Mouse (Mus musculus) CD4-positive, CD25-positive, alpha-beta regulatory T cell, adult 4 months (primary cell): ENCODE results near the gene Spock2. TPM values are rescaled to one million over a fixed set of nuclear protein-coding genes. Genes with fewer than 3 reads are reported as not detected.

ENCODE experiments used
- ATAC-seq: one replicate; pipeline ENCODE4 v1.8.0; 2017
- polyA plus RNA-seq, 2 experiments: library from polyadenylated mRNA; unstranded; fragments of 100-300 nt; shearing (Covaris generic); gene quantifications; one replicate each; pipeline ENCODE4 v1.2.1; 2017

Spock2 gene
- polyA plus RNA-seq: 1 to 10 TPM; 5.9 to 6.7 TPM

DNA sequence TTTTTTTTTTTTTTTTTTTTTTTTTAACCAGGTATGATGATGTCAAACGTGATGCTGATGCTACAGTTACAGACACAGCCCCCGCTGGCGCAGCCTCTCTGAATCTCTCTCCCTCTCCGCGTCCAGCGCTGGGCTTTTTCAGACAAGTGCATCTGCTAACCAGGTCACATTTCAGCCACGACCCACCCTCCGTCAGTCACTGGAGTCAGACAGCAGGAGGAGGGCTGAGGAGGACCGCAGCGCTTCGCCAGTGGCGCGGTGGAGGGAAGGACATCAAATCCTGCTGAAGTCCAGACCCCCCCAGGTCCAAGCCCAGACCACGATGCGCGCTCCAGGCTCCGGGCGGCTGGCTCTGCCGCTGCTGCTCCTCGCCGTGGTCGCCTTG, at the start of gene Spock2:
Gene Spock2, plus strand, starts transcription at position 74 of the 385 bp plus-strand sequence.
- ATAC-seq: peak; percentile 67

DNA sequence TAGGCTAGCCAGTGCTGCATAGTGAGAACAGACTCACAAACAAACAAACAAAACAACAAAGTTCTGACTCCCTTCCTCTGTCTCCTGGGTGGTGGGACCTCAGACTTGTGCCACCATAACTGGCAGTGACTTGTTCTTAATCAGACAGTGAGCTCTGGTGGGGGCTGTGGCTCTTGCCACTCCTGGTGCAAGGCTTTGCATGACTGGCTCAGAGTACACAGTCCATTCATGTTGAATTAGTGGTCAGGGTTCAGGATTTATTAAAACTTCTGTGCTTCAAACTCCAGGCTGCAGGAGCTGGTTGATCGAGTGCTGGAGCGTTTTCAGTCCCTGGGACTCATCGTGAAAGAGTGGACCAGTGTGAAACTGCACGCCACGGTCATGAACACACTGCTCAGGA, 43.8 kb upstream of the Spock2 start:
- ATAC-seq: no peak

DNA sequence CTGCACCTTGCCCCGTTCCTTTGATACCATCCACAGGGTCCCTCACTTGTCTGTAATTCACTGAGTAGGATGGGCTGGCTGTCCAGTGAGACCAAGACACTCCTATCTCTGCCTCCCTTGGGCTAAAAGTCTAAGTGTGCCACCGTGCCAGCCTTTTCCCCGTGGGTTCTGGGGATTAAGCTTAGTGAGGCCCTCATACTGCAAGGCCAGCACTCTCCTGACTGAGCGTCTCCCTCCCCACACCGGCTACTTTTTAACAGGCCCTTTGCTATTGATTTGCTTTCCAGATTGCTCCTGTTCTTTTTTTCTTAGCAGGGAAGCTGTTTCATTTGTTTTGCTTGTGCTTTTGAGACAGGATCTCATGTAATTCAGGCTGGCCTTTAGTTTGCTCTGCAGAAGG, 43.1 kb upstream of the Spock2 start:
- no peak for ATAC-seq

DNA sequence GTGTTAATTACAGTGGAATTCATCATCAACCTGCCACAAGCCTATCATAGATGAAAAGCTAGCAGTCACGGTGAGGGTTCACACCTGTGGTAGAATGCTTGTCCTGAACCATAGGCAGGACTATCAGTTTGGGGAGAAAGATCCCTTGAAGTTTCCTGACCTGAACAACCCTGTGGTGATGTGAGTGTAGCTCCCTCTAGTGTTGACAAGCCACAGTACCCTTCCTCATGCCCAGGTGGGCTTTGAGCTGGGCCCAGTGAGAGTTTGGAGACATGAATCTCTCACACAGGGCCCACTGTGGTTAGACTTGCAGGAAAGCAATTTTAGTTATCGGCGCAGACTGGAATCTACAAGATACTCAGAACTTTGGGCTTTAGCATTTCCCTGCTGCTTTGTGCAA, 39.5 kb upstream of the Spock2 start:
- ATAC-seq: peak; percentile 86

DNA sequence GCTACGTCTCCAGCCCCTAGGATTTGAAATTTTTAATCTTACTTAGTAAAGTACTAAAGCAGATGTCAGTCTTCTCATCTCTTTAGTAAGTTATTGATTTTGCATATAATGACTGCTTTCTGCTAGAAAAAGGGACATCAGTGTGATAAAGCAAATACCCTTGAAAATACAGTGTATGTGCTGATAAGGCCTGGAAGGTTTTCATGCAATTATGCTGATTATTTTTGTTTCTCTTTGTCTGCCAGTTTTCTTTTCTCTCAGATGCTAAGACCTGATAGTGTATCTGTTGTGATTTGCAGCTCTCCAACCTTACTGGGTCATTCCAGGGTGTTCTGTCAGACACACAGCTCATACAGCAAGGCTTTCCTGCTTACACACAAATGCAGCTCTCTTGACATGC, 30.9 kb upstream of the Spock2 start:
- no peak for ATAC-seq

DNA sequence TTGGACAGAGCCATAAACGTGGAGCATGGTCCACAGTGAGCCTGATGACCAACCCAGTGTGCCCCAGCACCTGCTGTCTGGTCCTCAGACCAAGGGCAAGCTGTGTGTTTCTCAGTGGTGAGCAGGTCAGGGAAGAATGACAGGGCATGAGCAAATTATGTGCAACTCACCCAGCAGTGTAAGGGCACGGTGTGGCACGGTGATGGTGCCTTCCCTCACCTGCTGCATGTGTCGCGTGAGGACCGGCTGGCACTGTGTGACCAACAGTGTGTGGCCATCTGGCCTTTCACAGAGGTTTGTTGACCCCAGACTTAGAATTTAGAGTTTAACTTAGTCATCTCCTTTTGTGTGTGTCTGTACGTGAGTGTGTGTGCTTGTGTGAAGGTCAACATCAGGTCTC, 28.8 kb upstream of the Spock2 start:
- no peak for ATAC-seq

DNA sequence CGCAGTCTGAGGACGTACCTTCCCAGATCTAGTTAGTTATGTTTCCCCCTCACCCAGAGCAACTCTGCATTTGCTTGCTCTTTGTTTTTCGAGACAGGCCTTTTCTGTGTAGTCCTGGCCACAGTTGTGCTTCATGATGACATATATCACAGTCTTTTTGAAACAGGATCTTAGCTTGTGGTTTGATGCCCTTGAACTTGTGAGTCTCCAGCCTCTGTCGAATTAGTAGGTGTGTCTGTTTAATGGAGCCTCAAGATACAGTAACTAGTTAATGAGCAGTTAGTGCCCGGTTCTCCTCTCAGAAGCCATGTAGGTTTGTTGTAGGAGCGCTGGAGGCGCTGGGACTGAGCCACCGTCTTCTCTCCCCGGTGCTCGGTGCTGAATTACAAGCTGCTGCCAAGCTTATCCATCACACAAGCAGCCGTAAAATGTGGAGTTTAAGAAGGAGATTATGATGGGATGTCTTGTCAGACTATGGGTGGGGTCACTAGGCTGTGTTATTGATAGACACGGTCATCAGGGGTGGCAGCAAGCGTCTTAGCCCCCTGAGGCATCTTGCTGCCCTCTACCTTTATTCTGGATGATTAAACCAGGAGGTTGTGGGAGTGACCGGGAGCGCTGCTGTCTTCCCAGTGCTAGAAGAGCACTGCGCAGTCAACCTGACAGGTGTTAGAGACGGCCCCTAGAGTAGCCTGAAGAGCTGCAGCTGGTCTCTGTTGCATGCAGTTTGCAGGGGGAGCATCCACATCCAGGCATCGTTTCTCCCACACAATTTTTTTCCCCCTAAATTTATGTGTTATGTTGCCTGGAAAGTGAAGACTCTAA, 28.1 kb upstream of the Spock2 start:
- no peak for ATAC-seq

DNA sequence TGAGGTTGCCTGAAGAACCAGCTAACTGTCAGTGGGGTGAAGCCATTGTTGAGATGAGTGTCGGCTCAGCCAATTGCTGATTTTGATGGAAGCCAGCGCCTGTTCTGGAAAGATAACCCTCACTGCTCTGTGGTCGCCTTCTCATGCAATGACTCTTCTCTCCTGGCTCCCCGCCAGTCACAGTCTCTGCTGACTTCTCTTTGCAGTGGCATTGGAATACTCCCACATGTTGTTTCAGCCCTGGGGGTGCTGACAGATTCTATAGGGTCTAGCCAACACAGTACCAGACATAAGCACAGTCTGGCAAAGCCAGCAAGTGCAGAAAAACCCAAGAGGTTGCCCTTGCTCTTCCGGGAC, 27.5 kb upstream of the Spock2 start:
- ATAC-seq: no peak

DNA sequence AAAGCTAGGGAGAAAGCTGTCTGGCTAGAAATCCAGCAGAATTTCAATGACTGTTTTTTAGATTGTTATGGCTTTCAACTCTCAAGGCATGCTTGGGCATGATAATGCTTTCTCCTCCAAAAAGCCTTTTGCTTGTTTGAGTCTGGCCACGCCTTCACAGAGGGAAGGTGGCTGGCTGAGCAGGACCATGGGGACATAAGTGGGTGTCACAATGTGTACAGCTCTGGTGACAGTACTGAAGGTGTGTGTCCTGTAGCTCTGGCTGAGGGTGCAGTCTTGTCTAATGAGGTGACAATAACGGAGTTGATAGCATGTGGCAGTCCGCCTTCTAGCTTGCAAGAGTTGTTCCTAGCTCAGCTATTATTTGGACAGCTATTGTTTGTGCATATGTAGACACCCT, 25.8 kb upstream of the Spock2 start:
- no peak for ATAC-seq

DNA sequence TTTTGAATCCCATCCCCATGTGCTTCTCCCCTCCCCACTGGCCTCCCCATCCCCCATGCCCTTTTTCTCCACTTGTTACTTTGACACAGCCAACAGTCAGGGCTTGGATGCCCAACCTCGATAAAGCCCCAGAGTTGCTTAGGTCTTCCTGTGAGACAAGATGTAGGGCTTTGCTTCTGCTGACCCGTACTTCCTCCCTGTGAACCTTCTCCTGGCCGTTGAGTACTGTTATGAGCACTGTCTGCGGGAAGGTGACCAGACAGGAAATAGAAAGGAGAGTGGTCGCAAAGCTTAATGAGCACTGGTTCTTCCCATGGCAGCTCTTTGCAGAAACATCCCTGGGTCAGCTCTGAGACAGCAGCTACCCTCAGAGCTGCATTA, 25.4 kb upstream of the Spock2 start:
- ATAC-seq: peak; percentile 17

DNA sequence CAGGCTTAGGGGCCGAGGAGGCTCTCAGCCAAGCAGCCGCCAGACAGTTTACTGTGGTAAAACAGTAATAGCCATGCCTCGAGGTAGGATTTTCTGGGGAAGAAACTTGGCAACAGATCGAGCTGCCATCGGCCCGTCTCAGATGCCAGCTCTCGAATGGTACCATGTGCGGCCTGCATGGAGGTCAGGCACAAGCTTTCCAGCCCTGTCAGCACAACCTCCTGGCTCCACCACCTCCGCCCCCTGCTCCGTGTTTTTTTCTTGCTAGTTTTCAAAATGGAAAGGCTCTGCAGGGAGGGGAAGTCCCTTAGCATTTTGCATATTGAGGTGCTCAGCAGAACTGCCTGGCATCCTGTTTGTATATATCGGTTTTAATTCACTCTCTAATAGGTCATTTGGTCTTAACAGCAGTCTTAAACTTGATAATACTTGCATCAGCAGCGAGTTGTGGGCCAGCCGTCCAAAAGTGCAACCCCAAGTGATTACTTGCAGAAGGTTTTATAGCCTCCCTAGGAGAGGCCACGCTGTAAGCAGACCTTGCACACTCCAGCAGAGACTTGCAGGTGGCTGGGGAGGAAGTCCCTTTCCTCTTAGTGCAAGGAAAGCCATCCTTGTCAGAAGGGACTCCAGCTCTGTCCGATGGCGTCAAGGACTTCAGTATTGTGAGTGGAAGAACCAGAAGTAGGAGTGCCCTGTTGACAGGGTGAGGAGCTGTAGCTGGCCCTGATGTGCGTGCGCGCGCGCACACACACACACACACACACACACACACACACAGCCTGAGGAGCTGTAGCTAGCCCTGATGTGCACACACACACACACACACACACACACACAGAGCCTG, 24.8 kb upstream of the Spock2 start:
- ATAC-seq: peak; percentile 89

DNA sequence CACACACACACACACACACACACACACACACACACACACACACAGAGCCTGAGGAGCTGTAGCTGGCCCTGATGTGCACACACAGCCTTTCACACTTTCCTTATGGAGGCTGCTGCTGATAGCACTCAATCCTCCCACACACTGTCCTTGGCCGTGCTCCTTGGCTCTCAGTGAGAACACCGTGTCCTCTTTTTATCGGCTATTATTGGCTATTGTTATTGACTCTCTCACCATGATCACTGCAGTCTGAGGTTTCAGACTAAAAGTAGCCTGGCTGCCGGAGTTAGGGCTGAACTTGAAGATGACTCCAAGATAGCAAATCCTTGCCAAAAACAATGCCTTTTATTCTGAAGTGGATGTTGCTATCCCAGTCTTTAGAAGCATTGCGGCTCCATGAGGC, 24.1 kb upstream of the Spock2 start:
- ATAC-seq: peak; percentile 8

DNA sequence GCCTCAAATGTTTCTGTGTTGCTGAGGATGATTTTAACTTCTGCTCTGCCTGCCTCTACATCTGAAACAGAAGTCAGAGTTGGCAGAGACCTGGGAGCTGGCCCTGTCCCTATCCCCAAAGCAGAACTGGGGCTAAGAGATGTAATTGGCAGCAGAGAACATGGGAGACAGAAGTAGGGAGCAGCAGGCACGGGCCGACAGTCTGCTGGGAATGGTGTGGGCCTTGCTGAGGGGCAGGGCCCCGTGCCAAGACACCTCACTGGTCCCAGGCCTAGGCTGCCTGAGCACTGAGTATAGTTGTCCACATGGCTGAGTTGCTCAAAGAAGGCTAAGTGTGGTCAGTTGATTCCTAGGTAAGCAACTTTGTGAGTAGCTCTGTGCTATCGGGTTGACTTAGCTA, 22.0 kb upstream of the Spock2 start:
- no peak for ATAC-seq

DNA sequence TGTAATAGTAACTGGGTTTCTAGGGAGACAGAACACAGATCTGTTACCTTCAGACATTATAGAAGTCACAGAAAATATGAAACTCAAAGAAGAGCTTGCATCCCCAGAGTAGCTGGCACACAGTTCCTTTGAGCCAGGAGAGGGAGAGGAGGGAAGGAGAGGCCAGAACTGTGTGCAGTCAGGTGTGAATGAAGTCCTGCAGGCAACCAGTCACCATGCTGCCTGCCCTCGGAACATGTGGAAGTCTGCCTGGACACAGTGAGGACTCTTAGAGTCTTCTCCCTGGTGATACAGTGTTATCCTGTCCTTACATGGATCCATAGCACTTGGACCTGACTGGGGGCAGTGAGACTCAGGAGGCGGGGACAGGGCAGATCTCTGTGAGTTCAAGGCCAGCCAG, 13.7 kb upstream of the Spock2 start:
- no peak for ATAC-seq

DNA sequence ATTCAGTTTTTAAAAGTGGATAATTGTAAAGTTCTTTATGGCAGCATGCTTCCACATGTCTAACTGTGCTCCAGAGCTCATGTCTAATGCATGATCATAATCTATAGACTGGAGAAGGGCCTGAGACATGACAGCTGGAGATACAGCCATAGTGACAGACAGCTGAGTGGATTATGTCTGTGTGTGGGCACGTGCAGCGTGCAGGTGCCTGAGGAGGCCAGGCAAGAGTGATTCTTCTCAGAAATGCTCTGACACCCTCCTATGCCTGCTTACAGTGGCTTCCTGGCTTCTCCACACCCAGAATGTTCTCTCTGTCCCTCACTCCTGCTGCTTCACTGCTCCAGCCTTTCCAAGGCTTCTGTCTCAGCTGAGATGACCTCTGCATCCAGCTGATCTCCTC, 12.3 kb upstream of the Spock2 start:
- no peak for ATAC-seq

DNA sequence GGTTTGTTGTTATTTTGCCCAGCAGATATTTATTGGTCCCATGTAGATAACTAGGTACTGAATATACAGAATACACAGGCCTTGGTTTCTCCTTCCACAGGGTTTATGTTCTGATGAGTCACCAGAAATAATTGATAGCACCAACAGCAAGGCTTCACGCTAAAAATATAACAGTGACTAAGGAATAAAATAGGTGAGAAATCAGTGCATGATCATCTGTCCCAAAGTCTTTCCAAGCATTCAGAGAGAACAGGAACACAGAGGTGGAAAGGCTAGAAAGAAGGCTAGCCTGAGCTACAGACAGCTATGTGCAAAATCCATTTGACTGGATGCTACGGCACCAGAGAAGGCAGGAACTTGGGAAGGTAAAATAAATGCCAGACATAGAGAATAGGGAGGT, 10.5 kb upstream of the Spock2 start:
- no peak for ATAC-seq

DNA sequence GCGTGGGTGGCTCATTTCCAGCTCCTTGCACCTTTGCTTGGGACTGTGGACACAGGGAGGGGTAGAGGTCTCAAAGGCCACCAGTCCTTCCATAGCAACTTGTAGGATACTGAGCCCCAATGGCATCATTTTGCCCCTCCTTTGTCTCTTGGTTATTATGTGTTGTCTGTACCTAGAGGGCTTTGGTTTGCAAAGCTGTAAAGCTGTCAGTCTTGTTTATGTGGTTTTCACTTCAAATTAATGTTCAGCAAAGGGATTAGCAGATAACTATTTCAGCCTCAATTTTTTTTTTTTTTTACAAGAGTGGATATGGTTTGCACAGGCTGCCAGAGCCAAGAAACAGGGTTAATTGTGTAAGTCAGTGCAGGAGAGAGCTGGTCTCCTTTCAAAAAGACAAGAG, 9.7 kb upstream of the Spock2 start:
- ATAC-seq: no peak

DNA sequence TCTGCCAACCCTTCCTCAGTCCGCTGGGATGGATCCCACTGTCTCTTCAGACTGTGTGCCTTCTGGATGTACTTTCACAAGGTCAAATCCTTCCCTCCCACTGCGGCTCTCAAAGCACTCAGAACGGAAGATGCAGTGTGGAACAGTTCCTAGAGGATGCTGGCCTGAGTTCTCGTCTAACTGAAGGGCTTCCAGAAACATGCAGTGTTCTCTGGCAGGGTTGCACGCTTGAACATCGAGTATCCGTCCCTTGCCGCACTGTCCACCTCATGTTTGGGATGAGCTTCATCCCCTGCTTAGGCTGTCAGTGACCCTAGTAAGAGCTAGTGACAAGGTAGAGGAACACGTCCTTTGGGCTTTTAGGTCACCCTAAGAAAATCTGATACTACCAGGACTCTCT, 8.9 kb upstream of the Spock2 start:
- ATAC-seq: no peak

DNA sequence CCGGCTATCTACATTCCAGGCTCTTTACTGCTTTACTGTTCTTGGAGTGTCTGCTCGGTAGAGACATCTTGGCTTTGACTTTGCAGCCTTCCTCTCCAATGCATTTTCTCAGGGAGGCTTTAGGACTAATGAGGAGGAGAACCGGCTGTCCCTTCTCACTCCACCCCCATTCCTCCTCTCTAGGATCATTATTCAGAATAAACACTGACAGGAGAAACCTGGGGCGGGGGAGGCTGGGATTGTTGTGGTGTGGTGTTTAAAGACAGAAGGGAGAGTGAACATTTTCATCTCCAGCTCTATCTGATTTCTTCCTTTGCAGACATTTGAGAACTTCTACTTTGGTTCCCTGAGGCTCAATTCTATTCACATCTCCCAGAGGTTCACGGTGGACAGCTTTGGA, 8.2 kb upstream of the Spock2 start:
- ATAC-seq: no peak

DNA sequence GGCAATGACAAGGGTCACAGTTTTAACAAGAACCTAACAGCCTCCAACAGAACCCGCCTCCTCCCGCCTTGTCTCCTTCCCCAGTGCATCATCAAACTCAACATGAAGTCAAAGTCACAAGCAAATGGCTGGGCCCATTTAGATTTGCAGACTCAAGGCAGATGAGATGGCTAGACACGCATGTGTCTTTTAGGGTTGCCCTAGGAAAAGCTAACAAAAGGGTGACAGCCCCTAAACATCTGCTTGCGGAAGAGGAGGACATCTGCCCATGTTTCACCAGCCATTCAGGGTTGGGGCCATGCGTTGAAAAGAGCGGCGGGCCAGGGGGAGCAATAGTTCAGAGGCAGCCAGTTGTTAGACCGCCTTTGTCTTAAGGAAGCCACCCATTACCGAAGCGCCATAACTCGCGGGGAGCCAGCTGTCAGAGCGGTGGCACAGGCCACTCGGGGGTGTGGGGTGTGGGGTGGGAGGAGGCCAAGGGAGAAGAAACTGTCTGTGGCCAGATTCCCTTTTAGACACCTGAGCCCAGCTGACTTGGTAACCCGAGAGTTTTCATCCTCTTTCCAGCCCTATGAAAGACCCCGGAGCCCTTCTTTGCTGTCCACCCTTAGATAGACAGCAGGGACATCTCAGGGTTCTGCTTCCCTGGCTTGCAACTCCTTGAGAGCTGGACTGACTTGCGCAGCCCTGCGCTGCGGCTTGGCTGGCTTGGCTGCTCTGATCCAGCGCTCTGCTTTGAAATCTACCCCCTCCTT, 451 bp upstream of the Spock2 start:
- ATAC-seq: no peak

DNA sequence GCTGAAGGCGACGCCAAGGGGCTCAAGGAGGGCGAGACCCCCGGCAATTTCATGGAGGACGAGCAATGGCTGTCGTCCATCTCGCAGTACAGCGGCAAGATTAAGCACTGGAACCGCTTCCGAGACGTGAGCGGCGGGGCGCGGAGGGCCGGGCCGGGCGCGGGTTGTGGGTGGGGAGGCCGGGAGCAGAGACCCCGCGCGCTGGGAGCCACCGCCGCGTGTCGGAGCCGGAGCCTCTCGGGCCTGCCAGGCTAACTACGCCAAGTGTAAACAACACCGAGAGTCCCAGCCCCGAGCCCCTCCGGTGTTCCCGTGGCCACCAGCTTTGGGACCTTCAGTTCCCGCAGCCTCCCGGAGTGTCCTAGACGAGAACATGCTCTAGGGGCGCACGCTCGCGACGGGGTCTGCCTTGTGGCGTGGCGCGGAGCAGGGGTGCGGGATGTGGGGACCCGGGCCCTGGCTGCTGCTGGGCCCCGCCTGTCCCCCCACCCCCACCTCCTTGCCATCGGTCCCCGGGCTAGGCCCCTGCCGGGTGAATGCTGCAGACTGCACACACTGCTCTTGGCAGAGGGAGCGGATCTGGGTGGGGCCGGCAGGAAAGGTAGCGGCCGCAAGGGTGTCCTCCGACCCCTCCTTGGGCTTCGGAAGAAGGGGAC, 640 bp downstream of the Spock2 start:
- peak; percentile 60 for ATAC-seq

DNA sequence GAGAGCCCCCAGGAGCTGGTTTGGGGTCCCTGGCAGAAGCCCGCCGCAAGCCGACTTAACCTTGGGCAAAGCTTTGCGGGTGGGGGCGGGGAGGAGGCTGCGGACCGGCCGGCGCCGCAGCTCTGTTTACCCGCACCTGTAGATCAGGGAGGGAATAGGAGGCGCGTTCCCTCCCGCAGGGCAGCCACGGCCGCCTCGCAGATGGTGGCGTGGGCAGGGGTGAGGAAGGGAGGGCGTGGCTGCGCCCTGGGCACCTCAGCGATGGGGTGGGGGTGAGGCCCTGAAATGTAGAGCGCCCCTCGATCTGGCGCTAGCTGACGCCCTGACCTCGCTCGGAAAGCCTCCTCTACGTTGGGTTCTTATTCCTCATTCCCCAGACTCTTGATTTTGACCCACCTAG, 1.4 kb downstream of the Spock2 start:
- peak; percentile 25 for ATAC-seq
